Mouse (Mus musculus) monocyte, adult 2 months (primary cell): ENCODE measurements around the gene Sh3yl1.

Experiments
- DNase-seq, 2 experiments: peaks; one replicate each; pipeline ENCODE4 v3.0.0; 2022; ENCODE audit warnings: low spot score in 2 of 2, low read depth in 1 of 2

Sh3yl1 gene

DNA sequence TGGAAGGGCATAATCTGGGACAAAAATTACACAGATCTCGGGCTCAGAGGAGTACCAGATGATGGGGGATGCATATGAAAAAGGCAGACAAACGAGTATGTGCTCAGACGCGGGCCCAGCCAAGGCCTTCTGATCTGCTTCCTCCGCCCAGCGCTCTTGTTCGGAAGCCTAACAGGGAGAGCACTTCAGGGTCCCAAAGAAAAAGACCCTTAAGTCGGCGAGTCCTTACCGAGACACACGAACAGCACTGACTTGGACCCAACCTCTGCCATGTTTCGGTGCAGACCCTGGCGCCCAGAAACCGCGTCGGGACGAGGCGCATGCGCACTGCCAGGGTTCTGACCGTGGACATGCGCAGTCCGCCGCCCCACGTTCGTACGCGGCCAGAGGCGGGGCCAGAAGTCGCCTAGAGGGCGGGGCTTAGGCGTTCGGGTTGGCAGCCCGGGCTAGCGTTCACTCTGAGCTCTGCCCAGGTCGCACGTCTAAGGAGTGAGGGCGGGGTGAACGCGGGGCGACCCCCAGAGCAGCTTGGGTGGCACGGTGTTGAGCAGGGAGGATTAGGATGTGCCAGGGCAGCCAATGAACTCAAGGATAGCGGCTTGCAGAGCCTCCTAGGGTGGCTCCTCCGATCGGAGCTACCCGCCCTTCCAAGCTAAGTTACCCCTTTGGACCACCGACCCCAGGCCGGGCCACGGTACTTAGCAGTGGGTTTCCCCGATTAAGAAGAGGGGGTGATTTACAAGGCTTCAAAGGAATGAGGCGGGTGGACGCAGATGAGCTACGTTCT, at the start of gene Sh3yl1, which contains the start of gene Acp1:
Sh3yl1 (plus strand) TSS at position 408 of the 787 bp plus-strand sequence.
Acp1 (minus strand) TSS at position 329 of the 787 bp plus-strand sequence.
- DNase-seq, result peak; percentile 78 to 92

DNA sequence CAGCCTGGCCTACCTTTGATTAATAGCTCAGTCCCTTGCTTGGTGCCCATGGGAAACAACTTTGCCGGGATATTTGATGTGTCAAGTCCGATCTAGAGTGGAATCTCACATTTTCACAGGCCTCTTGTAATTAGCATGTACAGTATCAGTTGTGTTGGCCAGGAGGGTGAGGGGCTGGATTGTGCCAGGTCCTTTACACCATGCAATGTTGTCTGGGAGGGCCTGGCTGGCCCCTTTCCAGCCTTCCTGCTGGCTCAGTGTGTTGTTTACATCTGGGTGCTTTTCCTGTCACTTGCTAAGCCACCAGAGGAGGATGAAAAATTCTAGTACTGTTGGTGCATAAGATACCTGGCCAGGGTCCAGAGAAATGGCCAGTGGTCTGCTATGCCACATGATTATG, 47.1 kb upstream of the Sh3yl1 start:
- no peak for DNase-seq

DNA sequence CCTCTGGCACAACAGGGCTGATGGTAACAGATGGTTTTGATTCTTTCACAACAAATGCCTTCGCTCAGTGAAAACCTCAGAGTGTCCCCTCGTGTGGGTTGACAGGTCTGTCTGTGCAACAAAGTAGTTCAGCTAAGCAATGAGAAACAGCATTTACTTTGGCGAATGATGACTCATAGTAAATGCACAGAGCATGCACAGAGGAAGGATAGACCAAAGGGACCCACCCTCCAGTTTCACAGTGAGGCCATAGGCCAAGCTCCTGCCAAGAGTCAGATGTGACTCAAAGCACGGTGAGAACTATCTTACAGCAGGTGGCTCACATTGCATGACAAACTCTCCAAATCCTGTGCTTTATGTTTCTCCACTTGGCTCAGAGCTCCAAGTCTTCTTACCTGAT, 45.7 kb upstream of the Sh3yl1 start:
- DNase-seq, result no peak

DNA sequence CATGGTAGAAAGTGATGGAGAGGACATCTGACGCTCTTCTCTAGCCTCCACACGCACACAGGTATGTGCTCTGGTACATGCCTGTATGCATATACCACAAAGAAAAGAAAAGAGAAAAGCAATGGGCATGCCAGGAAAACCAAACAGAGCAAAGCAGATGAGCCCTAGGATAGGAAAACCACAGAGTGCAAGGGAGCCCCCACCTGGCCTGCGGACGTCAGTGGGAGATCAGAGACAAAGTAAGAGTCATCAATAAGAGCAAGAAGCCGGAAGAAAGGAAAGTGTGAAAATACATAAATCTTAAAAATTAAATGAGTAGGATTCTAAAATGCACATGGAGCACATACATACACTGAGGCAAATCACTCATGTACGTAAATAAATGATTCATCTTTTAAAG, 32.0 kb upstream of the Sh3yl1 start:
- no peak for DNase-seq

GRCm38 (mm10) chr12:30883592-30883985, 27.9 kb upstream of the Sh3yl1 start:
- DNase-seq, result no peak

DNA sequence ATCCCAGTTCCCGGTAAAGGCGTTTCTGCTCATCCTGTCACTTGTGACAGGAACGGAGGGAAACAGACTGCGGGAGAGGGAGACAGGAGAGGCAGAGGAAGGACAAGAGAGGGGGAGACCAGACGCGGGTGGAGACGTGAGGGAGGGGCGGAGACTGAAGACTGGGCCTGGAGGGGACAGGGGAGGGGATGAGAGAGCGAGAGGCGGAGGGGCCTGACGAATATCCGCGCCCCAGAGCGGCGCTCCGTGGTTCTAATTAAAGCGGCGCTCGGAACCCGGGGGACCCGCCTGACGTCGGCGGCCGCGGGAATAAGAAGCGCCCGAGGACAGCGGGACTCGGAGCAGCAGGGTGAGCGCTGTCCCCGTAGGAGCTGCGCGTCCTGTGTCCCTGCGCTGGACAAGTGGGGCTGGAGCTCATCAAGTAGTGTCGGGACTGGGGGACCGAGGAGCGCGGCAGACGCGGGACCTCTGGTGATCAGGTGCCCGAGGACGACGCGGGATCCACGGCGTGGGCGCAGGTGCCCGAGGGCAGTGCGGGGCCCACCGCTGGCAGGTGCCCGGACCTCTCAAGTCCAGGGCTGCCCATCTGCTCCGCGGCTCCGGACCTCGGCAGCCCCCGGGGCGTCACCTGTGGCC, 27.4 kb upstream of the Sh3yl1 start, which contains the start of gene Alkal2:
Alkal2 (plus strand) TSS at position 337 of the 636 bp plus-strand sequence.
- no peak for DNase-seq

- DNase-seq, result no peak
Measured at GRCm38 (mm10) chr12:30884622-30885230, 26.7 kb upstream of the Sh3yl1 start.

DNA sequence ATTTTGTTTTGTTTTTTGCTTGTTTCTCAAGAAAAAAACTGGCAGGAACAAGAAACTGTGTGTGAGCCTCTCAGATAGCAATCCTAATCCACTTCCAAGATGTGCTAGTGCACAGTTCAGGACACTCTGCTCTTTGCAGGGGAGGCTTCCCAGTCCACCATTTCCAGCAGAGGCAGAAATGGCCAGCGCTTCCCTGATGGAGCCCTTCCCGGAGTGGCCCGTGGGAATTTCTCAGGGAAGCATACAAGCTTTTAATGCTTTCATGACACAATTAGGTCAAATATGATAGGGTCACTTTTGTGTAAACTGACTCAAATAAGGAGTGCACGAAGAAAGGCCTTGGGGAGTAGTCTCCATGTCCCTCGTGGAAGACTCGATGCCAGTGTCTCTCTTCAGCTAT, 25.6 kb upstream of the Sh3yl1 start:
- DNase-seq, result no peak

- no peak for DNase-seq
Measured at GRCm38 (mm10) chr12:30888003-30888402, 23.5 kb upstream of the Sh3yl1 start.

DNA sequence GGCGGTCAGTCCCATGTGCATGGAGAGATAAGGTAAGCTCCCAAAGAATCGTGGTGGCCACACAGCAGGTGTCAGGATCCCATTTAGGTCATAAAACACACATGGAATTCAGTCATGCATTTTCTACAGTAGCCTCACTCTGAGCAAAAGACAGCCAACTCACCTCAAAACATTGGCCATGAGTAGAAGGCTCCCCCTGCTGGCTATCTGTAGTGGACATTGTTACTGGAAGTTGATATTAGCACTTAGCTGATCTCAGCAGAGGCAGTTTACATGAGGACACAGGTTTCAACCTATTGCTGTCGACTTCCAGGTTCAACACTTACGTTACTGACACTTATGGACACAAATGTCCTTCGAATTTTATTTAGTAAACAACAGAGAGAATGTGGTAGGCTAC, 21.4 kb upstream of the Sh3yl1 start:
- no peak for DNase-seq

DNA sequence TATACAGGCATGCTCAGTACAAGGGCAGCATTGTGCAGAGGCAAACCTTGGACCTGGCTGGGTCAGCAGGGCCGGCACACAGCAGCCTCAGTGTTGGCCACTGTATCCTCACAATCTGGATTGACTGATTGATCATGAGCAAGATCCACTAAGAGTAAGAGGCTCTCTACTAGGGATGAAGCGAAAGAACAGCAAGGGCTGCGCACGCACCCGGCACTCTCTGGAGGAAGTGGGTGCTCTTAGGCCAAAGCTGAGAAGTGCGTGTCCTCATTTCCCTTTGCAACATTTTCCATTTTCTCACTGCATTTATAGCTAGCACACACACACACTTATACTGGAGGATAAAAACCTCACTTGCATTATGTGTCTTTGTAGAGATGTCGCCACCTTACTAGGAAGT, 20.0 kb upstream of the Sh3yl1 start:
- no peak for DNase-seq

DNA sequence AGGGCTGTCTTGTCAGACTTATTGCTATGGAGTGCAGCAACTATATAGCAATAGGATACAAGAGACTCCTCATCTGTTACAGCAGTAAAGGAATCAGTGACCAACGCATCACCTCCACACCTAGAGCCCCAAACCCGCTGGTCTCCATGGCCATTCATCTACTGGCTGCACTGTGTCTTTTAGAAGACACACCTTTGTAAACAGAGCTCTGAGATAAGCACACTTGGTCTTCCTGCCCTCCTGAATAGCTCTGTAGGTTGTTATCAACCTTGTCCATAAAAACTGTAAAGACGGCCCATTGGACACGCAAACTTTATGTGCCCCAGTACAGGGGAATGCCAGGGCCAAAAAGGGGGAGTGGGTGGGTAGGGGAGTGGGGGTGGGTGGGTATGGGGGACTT, 14.4 kb upstream of the Sh3yl1 start:
- DNase-seq, result no peak

GRCm38 (mm10) chr12:30908658-30909057, 2.8 kb upstream of the Sh3yl1 start:
- DNase-seq, result no peak

DNA sequence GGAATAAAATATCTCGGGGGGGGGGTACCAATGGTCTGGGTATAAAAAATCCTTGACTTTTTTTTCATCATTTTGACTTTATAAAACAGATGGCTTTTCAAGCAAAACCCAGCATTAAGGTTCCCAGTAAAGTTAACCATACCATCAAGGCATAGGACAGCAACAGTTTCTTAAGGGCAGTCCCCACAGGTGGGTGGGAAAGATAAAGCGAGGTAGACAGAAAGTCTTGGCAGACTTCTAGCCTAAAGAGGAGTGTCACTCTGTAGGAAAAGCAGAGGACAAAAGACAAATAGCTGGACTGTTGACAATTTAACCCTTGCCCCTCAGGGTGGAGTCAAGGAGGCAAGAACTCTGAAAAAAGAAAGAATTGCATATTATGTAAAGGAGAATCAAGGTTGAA, 1.6 kb upstream of the Sh3yl1 start:
- no peak for DNase-seq

DNA sequence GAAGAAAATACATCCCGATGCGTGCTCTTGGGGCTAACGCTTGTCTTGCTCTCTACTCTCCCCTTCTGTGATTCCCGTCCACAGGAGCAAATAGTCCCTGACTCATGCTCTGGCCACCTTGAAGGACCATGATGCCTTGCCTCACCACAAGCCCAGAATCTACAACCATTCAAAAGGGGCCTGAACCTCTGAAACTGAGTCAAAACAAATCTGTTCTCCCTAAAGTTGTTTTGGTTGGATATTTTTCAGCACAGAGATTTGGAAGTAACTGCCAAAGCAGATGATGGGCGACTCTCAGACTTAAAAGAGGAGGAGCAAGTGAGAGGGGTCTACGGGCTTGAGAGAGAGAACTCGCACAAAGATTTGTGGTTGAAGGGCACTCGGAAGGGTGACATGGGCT, 608 bp upstream of the Sh3yl1 start:
- no peak for DNase-seq

DNA sequence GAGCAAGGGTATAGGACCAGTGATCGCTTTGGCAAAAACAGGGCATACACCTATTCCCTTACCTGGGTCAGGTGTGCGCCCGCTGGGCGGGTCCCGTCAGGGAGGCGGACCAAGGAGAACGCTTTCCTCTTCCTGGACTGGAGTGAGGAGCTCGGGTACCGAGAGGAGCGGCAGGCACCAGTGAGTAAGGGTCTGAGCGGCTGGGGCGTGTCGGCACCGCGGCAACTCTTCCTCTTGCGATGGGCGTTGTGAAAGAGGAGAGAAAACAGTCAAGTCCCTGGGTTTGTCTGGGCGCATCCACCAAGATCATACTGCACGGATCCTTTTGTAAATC, 547 bp downstream of the Sh3yl1 start:
- no peak for DNase-seq

- no peak for DNase-seq
Measured at GRCm38 (mm10) chr12:30912840-30913239, 1.4 kb downstream of the Sh3yl1 start.

- DNase-seq, result no peak
Measured at GRCm38 (mm10) chr12:30922401-30922800, 10.9 kb downstream of the Sh3yl1 start.

- DNase-seq, result no peak
Measured at GRCm38 (mm10) chr12:30928182-30928581, 16.7 kb downstream of the Sh3yl1 start.

DNA sequence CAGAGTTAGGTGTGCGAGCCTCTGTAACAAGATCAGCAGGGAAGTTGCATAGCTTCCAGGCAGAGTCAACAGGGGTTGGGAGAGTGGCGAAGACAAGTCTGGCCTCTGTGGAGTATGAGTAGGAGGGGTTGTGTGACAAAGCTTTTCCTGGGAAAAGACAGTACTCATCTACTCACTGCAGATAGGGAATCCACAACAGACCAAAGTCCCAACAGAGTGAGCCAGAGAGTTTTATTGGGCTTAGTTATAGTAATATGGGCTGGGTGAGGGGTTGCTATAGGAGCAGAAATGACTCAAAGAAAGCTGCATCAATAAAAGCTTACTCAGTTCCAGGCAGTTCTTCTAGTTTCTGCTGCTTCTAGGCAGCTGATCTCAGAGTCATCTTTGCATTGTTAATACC, 21.8 kb downstream of the Sh3yl1 start:
- no peak for DNase-seq

GRCm38 (mm10) chr12:30936899-30937298, 25.4 kb downstream of the Sh3yl1 start:
- DNase-seq, result no peak
